Mouse (Mus musculus) frontal cortex, postnatal 14 days (tissue): Measurements from ENCODE around the gene Tspan4.
A peak's percentile ranks its signal among the peaks of the same experiment; 100 is the strongest.

Source experiments
- DNase-seq, 2 experiments: peaks; one replicate each; pipeline ENCODE4 v3.0.0; 2022; ENCODE audit warnings: low spot score in 2 of 2

Gene Tspan4

DNA sequence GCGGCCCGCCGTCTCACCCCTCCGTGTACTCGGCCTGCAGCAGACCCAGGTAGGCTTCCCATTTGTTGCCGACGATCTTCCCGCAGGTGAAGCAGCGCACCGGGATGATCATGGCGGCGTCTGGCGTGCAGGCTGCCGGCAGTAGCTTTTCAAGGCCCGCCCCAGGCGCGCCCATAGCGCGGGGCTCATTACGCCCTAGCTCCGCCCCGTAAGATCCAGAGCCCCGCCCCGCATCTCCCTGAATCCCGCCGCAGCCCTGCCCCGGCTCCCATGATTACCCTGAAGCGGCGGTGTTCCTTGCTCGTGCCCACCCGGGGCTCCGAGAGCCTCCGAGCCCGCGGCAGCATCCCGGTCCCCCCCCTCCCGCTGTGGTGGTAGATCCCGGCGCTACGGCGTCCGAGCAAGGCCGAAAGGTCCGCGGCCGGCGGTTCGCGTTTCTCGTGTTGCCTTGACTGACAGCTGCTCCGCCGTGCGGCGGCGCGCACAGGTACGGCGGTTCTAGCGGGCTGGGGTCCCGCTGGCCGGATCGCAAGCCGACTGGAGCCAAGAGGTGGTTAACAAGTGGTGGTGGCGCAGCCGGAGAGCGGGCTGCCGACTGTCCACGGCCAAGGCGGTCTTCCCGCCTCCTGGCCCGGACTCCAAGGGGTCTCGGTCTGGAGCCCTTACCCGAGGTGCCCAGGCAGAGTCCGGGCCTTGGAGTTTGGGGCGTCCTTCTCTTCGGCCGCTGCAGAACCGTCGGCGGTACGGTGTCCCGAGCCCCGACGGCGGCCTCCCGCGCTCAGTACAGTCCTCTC is at the start of gene Tspan4, which contains the start of gene Polr2l:
Gene Tspan4, plus strand, starts transcription at position 230 of the 794 bp plus-strand sequence.
Gene Polr2l, minus strand, starts transcription at position 122 of the 794 bp plus-strand sequence.
- DNase-seq: peak; percentile 72 to 78

GRCm38 (mm10) chr7:141426948-141427730 is 47.9 kb upstream of the Tspan4 start:
- DNase-seq: no peak

- no peak for DNase-seq
Measured at GRCm38 (mm10) chr7:141428701-141429100, 46.3 kb upstream of the Tspan4 start.

GRCm38 (mm10) chr7:141429310-141429709 is 45.7 kb upstream of the Tspan4 start, which contains the start of gene Cend1:
Gene Cend1 (minus strand): TSS chr7:141429491.
- DNase-seq: peak; percentile 82 to 87

GRCm38 (mm10) chr7:141429840-141430584 is 45.0 kb upstream of the Tspan4 start:
- DNase-seq: no peak

GRCm38 (mm10) chr7:141430585-141431240 is 44.3 kb upstream of the Tspan4 start:
- no peak for DNase-seq

- peak in 1 of 2 experiments; percentile 9 for DNase-seq
Measured at GRCm38 (mm10) chr7:141431434-141432185, 43.4 kb upstream of the Tspan4 start.

DNA sequence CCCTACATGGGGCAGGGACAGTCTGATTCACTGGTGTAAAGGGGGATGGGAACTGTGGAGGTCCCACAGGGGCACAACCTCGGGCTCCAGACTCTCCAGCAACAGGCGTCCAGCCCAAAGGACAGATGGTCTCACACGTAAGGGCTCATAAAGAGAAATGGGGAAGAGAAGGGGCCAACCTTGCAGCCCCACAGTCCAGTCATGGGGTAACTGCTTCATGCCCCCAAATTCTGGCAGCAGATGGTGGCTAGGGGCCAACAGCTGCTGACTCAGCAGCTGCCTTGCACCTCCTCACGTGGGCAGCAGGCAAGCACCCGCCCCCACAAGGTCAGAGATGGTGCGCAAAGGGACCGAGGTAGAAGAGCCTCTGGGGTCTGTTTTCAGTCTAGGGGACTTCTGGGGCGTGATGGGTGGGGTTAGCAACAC is 42.8 kb upstream of the Tspan4 start:
- DNase-seq: peak in 1 of 2 experiments; percentile 7

DNA sequence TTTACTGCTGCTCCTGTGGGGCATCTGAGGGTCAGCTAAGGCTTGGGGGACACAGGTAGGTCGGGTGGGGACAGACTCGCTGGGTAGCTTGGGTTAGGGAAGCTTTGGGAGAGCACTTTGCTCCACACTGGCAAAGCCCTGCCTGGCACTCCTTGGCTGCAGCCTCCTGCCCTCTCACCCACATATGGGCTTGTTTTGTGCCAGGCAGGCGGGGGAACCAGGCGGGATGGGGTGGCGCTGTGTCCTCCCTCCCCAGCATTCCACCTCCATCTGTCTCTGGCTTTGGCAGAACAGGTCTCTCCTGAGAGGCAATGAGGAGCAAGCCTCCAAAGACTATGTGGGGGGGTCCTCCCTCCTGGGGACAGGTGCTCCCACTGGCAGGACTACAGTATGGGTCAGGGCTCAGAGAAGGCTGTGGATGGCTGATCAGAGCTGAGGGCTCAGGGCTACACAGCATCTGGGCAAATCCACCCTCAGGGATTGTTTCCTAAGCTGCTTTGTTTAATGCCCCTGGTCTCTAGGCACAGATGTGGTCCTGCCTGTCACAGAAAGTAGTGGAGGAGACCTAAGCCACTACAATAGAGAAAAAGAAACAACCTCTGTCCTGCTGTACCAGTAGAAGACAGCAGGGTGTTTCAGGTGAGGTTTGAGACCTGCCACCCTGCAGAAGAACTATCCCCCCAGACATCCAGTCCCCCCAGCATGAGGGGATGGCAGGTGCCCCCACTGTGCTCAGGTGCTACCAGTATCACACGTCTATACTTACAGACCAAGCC is 42.1 kb upstream of the Tspan4 start:
- DNase-seq: peak in 1 of 2 experiments; percentile 16

DNA sequence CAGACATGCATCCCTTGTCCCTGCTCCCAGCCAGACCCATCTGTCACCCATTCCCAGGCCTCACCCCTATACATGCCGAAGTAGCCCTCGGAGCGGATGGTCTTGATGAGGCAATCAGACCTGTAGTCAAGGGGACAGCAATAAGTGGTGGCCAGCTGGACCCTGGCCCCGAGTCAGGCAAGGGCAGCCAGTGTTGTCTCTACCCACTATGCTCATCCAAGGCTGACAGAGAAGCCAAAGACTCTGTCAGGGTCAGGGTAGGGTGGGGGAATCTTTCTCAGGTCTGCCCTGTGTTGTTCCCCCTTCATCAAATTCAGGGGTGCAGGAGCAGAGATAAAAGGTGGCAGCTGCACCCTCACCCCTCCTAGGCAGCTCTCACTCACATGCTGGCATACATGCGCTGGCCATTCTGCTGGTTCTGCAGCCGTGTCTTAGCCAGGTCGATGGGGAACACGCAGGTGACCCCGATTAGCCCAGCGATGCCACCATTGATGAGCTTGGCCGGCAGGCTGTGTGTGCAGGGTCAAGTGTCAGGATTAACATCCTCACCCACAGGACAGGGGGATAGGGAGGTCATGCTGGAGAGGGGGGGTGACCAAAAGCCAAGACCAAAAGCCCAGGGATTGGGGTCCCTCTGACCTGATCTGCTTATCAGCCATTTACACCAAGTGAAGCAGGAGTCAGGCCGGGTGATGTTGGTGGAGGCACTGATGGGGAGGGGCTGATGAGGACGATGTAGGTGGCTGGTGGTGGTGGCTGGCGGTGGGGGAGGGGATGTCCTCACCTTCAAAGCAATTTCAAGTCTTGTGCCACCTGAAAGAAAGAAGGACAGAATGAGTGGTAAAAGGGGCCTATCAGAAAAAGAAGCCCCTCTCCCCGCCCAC is 41.3 kb upstream of the Tspan4 start:
- peak in 1 of 2 experiments; percentile 31 for DNase-seq

- DNase-seq: peak; percentile 46 to 58
Measured at GRCm38 (mm10) chr7:141434464-141434863, 40.6 kb upstream of the Tspan4 start.

- peak in 1 of 2 experiments; percentile 40 for DNase-seq
Measured at GRCm38 (mm10) chr7:141435129-141435855, 39.7 kb upstream of the Tspan4 start.

GRCm38 (mm10) chr7:141435856-141436522 is 39.1 kb upstream of the Tspan4 start:
- no peak for DNase-seq

GRCm38 (mm10) chr7:141436523-141436892 is 38.5 kb upstream of the Tspan4 start:
- no peak for DNase-seq

- DNase-seq: peak; percentile 65 to 77
Measured at GRCm38 (mm10) chr7:141437178-141438120, 37.6 kb upstream of the Tspan4 start, which contains the start of gene Slc25a22. Gene Slc25a22 (minus strand): TSS chr7:141437892.
